Mouse (Mus musculus): ENCODE measurements around the gene Med4. TPM values are rescaled to one million over a fixed set of nuclear protein-coding genes. Genes with fewer than 3 reads are reported as not detected.
A peak's percentile ranks its signal among the peaks of the same experiment; 100 is the strongest.
"Not testable (repeated sequence)": the region's sequence is repeated elsewhere in the genome, so short reads cannot be mapped to it uniquely, and the experiment has no call there.

The Med4 gene
- polyA plus RNA-seq, 1 experiment, result 24.1 TPM

GRCm38 (mm10) chr14:73506283-73506682 is 3.5 kb upstream of the Med4 start:
- no peak overlapping the region for H3K27ac ChIP-seq (ENCODE audit: control insufficient read depth, insufficient read depth, low read length)
- H3K4me1 ChIP-seq (replicated peaks; ENCODE audit: control insufficient read depth, insufficient read depth, low read length), result peaks cover 4% of the 10 kb centered on the region; the same call in 1 of the 2 replicates
- TF ChIP-seq CTCF (IDR thresholded peaks at IDR 0.05; ENCODE audit: borderline replicate concordance, control insufficient read depth, extremely low read depth, insufficient read depth, low read length, poor library complexity), result no peak
- TF ChIP-seq POLR2A (IDR thresholded peaks at IDR 0.05; ENCODE audit: control insufficient read depth, extremely low read depth, insufficient read depth, low read length, poor library complexity), result no peak
- DNase-seq, result no peak
- no peak overlapping the region for H3K4me3 ChIP-seq (ENCODE audit: control insufficient read depth, insufficient read depth, low read length)
- H3K27me3 ChIP-seq (ENCODE audit: control insufficient read depth, insufficient read depth, low read length), result no peaks in the 10 kb centered on the region
- no peaks in the 10 kb centered on the region for H3K36me3 ChIP-seq (ENCODE audit: control insufficient read depth, insufficient read depth, low read length)
- WGBS, result 93% methylated on average over 8 of the region's 8 CpGs

GRCm38 (mm10) chr14:73507200-73507599 is 2.6 kb upstream of the Med4 start:
- H3K27me3 ChIP-seq (ENCODE audit: control insufficient read depth, insufficient read depth, low read length), result no peaks in the 10 kb centered on the region
- H3K4me3 ChIP-seq (ENCODE audit: control insufficient read depth, insufficient read depth, low read length), result no peak overlapping the region
- H3K27ac ChIP-seq (ENCODE audit: control insufficient read depth, insufficient read depth, low read length), result no peak overlapping the region
- DNase-seq, result no peak
- 77% methylated on average over 15 of the region's 15 CpGs for WGBS
- TF ChIP-seq POLR2A (IDR thresholded peaks at IDR 0.05; ENCODE audit: control insufficient read depth, extremely low read depth, insufficient read depth, low read length, poor library complexity) (no peak), CTCF (IDR thresholded peaks at IDR 0.05; ENCODE audit: borderline replicate concordance, control insufficient read depth, extremely low read depth, insufficient read depth, low read length, poor library complexity) (no peak)
- H3K4me1 ChIP-seq (replicated peaks; ENCODE audit: control insufficient read depth, insufficient read depth, low read length), result peaks cover 4% of the 10 kb centered on the region; the same call in 1 of the 2 replicates
- H3K36me3 ChIP-seq (ENCODE audit: control insufficient read depth, insufficient read depth, low read length), result no peaks in the 10 kb centered on the region

- no peak for TF ChIP-seq POLR2A (IDR thresholded peaks at IDR 0.05; ENCODE audit: control insufficient read depth, extremely low read depth, insufficient read depth, low read length, poor library complexity)
- no peak for TF ChIP-seq CTCF (IDR thresholded peaks at IDR 0.05; ENCODE audit: borderline replicate concordance, control insufficient read depth, extremely low read depth, insufficient read depth, low read length, poor library complexity)
- H3K4me1 ChIP-seq (replicated peaks; ENCODE audit: control insufficient read depth, insufficient read depth, low read length), result peaks cover 4% of the 10 kb centered on the region; the same call in 1 of the 2 replicates
- no peak overlapping the region for H3K27ac ChIP-seq (ENCODE audit: control insufficient read depth, insufficient read depth, low read length)
- 63% methylated on average over 11 of the region's 11 CpGs for WGBS
- no peak overlapping the region for H3K4me3 ChIP-seq (ENCODE audit: control insufficient read depth, insufficient read depth, low read length)
- H3K36me3 ChIP-seq (ENCODE audit: control insufficient read depth, insufficient read depth, low read length), result no peaks in the 10 kb centered on the region
- H3K27me3 ChIP-seq (ENCODE audit: control insufficient read depth, insufficient read depth, low read length), result no peaks in the 10 kb centered on the region
- DNase-seq, result no peak
Observed at GRCm38 (mm10) chr14:73507702-73508376, 2.0 kb upstream of the Med4 start.

- Histone ChIP-seq H3K4me1 (replicated peaks; ENCODE audit: control insufficient read depth, insufficient read depth, low read length) (peaks cover 4% of the 10 kb centered on the region; the same call in 1 of the 2 replicates), H3K27ac (ENCODE audit: control insufficient read depth, insufficient read depth, low read length) (no peak overlapping the region), H3K27me3 (ENCODE audit: control insufficient read depth, insufficient read depth, low read length) (no peaks in the 10 kb centered on the region), H3K36me3 (ENCODE audit: control insufficient read depth, insufficient read depth, low read length) (no peaks in the 10 kb centered on the region; the same call in 1 of the 2 replicates), H3K4me3 (ENCODE audit: control insufficient read depth, insufficient read depth, low read length) (no peak overlapping the region)
- no peak for TF ChIP-seq CTCF (IDR thresholded peaks at IDR 0.05; ENCODE audit: borderline replicate concordance, control insufficient read depth, extremely low read depth, insufficient read depth, low read length, poor library complexity)
- no peak for TF ChIP-seq POLR2A (IDR thresholded peaks at IDR 0.05; ENCODE audit: control insufficient read depth, extremely low read depth, insufficient read depth, low read length, poor library complexity)
- 63% methylated on average over 6 of the region's 6 CpGs for WGBS
- DNase-seq, result no peak
Observed at GRCm38 (mm10) chr14:73508630-73509395, 1.0 kb upstream of the Med4 start.

GRCm38 (mm10) chr14:73524136-73524535 is 14.3 kb downstream of the Med4 start:
- DNase-seq, result no peak
- TF ChIP-seq CTCF (IDR thresholded peaks at IDR 0.05; ENCODE audit: borderline replicate concordance, control insufficient read depth, extremely low read depth, insufficient read depth, low read length, poor library complexity), result no peak
- TF ChIP-seq POLR2A (IDR thresholded peaks at IDR 0.05; ENCODE audit: control insufficient read depth, extremely low read depth, insufficient read depth, low read length, poor library complexity), result no peak
- no peaks in the 10 kb centered on the region for H3K27me3 ChIP-seq (ENCODE audit: control insufficient read depth, insufficient read depth, low read length)
- H3K36me3 ChIP-seq (ENCODE audit: control insufficient read depth, insufficient read depth, low read length), result no peaks in the 10 kb centered on the region
- 79% methylated on average over 3 of the region's 3 CpGs for WGBS
- peaks cover 2% of the 10 kb centered on the region; the same call in 1 of the 2 replicates for H3K4me1 ChIP-seq (replicated peaks; ENCODE audit: control insufficient read depth, insufficient read depth, low read length)
- no peak overlapping the region for H3K4me3 ChIP-seq (ENCODE audit: control insufficient read depth, insufficient read depth, low read length)
- no peak overlapping the region for H3K27ac ChIP-seq (ENCODE audit: control insufficient read depth, insufficient read depth, low read length)

GRCm38 (mm10) chr14:73524766-73525448 is 15.1 kb downstream of the Med4 start, which contains the start of gene Sucla2:
Gene Sucla2, plus strand, starts transcription at chr14:73525319.
- WGBS, result under 1% methylated on average over 41 of the region's 41 CpGs
- DNase-seq, result peak; percentile 89
- Histone ChIP-seq H3K36me3 (ENCODE audit: control insufficient read depth, insufficient read depth, low read length) (no peaks in the 10 kb centered on the region), H3K27ac (ENCODE audit: control insufficient read depth, insufficient read depth, low read length) (peak within 1 kb of the TSS; percentile 61; the same call in 1 of the 2 replicates), H3K27me3 (ENCODE audit: control insufficient read depth, insufficient read depth, low read length) (no peaks in the 10 kb centered on the region), H3K4me1 (replicated peaks; ENCODE audit: control insufficient read depth, insufficient read depth, low read length) (peaks cover 2% of the 10 kb centered on the region; the same call in 1 of the 2 replicates), H3K4me3 (ENCODE audit: control insufficient read depth, insufficient read depth, low read length) (peak within 1 kb of the TSS; percentile 57)
- no peak for TF ChIP-seq POLR2A (IDR thresholded peaks at IDR 0.05; ENCODE audit: control insufficient read depth, extremely low read depth, insufficient read depth, low read length, poor library complexity)
- peak; percentile 99 for TF ChIP-seq CTCF (IDR thresholded peaks at IDR 0.05; ENCODE audit: borderline replicate concordance, control insufficient read depth, extremely low read depth, insufficient read depth, low read length, poor library complexity)

- not testable (repeated sequence) for H3K27ac ChIP-seq (ENCODE audit: control insufficient read depth, insufficient read depth, low read length); DNase-seq; H3K4me1 ChIP-seq (replicated peaks; ENCODE audit: control insufficient read depth, insufficient read depth, low read length); H3K36me3 ChIP-seq (ENCODE audit: control insufficient read depth, insufficient read depth, low read length); H3K27me3 ChIP-seq (ENCODE audit: control insufficient read depth, insufficient read depth, low read length); H3K4me3 ChIP-seq (ENCODE audit: control insufficient read depth, insufficient read depth, low read length)
- 93% methylated on average over 3 of the region's 3 CpGs for WGBS
Observed at GRCm38 (mm10) chr14:73528661-73529060, 18.8 kb downstream of the Med4 start.
